Mouse (Mus musculus): Measurements from ENCODE around the gene Far2.

Far2 gene

GRCm38 (mm10) chr6:148227542-148227941 lies 180.5 kb downstream of the Far2 start:
- no peak for DNase-seq

Measured in lung, postnatal 4 days (tissue).